Mouse (Mus musculus) ES-Bruce4 (cell line): ENCODE measurements around the gene Cacna1a. TPM values are rescaled to one million over a fixed set of nuclear protein-coding genes. Genes with fewer than 3 reads are reported as not detected.

Experiments
- H3K27ac ChIP-seq: 2 replicates; pipeline ENCODE4 v1.5.1; 2012; ENCODE audit warnings: low read length, inconsistent platforms; ENCODE audit not compliant: insufficient read depth
- H3K27me3 ChIP-seq: 2 replicates; pipeline ENCODE4 v1.6.1; 2012; ENCODE audit warnings: mild to moderate bottlenecking, low read length, inconsistent platforms; ENCODE audit not compliant: control insufficient read depth, poor library complexity, insufficient read depth, severe bottlenecking
- H3K36me3 ChIP-seq: 2 replicates; pipeline ENCODE4 v1.6.1; 2012; ENCODE audit warnings: inconsistent platforms, mild to moderate bottlenecking, low read length, moderate library complexity; ENCODE audit not compliant: control insufficient read depth, poor library complexity, insufficient read depth, severe bottlenecking
- H3K4me1 ChIP-seq: one replicate; pipeline ENCODE4 v1.8.1; 2011; ENCODE audit warnings: low read length; ENCODE audit not compliant: control insufficient read depth, insufficient read depth
- H3K4me3 ChIP-seq: 2 replicates; pipeline ENCODE4 v1.5.1; 2011; ENCODE audit warnings: low read depth, mild to moderate bottlenecking, low read length
- H3K9ac ChIP-seq: 2 replicates; pipeline ENCODE4 v1.6.1; 2012; ENCODE audit warnings: low read depth, mild to moderate bottlenecking, inconsistent platforms; ENCODE audit not compliant: poor library complexity, severe bottlenecking
- H3K9me3 ChIP-seq: replicated peaks from 2 replicates; pipeline ENCODE4 v1.6.1; 2012; ENCODE audit warnings: mild to moderate bottlenecking, low read length, inconsistent platforms; ENCODE audit not compliant: control insufficient read depth, poor library complexity, insufficient read depth, severe bottlenecking
- CTCF ChIP-seq: IDR thresholded peaks from one replicate; pipeline ENCODE4 v1.8.1; 2011; ENCODE audit warnings: low read depth, low read length
- EP300 ChIP-seq: IDR thresholded peaks from 2 replicates; pipeline ENCODE4 v1.6.1; 2011; ENCODE audit warnings: low read depth, low read length; ENCODE audit not compliant: insufficient read depth
- POLR2A ChIP-seq: IDR thresholded peaks from one replicate; pipeline ENCODE4 v1.8.1; 2011; ENCODE audit warnings: low read length; ENCODE audit not compliant: insufficient read depth
- polyA plus RNA-seq: library from polyadenylated mRNA; stranded (reverse); fragments of >200 nt; gene quantifications from 2 replicates; pipeline ENCODE4 v1.2.4, GENCODE M21; 2011; ENCODE audit warnings: low read depth; ENCODE audit not compliant: missing spikeins, insufficient read depth, insufficient read length

The Cacna1a gene
- polyA plus RNA-seq, 1 experiment = 24.0 TPM

- Histone ChIP-seq H3K27ac (no peak overlapping the region), H3K9me3 (no peaks in the 10 kb centered on the region), H3K36me3 (no peaks in the 10 kb centered on the region), H3K4me1 (no peaks in the 10 kb centered on the region), H3K4me3 (no peak overlapping the region), H3K9ac (no peak overlapping the region), H3K27me3 (no peaks in the 10 kb centered on the region)
- TF ChIP-seq CTCF = peak; percentile 90
- TF ChIP-seq EP300 = no peak
Observed at GRCm38 (mm10) chr8:84592015-84592662, 203.9 kb downstream of the Cacna1a start.

GRCm38 (mm10) chr8:84593143-84593542 is 204.9 kb downstream of the Cacna1a start:
- H3K4me3 ChIP-seq = no peak overlapping the region
- H3K9ac ChIP-seq = no peak overlapping the region
- TF ChIP-seq CTCF (no peak), POLR2A (no peak), EP300 (no peak)
- H3K36me3 ChIP-seq = no peaks in the 10 kb centered on the region
- H3K27ac ChIP-seq = no peak overlapping the region
- H3K9me3 ChIP-seq = no peaks in the 10 kb centered on the region
- no peaks in the 10 kb centered on the region for H3K4me1 ChIP-seq
- no peaks in the 10 kb centered on the region for H3K27me3 ChIP-seq

- no peaks in the 10 kb centered on the region for H3K27me3 ChIP-seq
- H3K4me3 ChIP-seq = no peak overlapping the region
- no peaks in the 10 kb centered on the region for H3K36me3 ChIP-seq
- no peaks in the 10 kb centered on the region for H3K4me1 ChIP-seq
- TF ChIP-seq CTCF (peak; percentile 96), EP300 (no peak), POLR2A (no peak)
- no peak overlapping the region for H3K27ac ChIP-seq
- no peak overlapping the region for H3K9ac ChIP-seq
- no peaks in the 10 kb centered on the region for H3K9me3 ChIP-seq
Observed at GRCm38 (mm10) chr8:84594099-84594780, 206.0 kb downstream of the Cacna1a start.

GRCm38 (mm10) chr8:84595648-84596047 is 207.4 kb downstream of the Cacna1a start:
- Histone ChIP-seq H3K9ac (no peak overlapping the region), H3K36me3 (no peaks in the 10 kb centered on the region), H3K27me3 (no peaks in the 10 kb centered on the region), H3K9me3 (no peaks in the 10 kb centered on the region), H3K4me3 (no peak overlapping the region), H3K4me1 (no peaks in the 10 kb centered on the region), H3K27ac (no peak overlapping the region)
- TF ChIP-seq CTCF = peak; percentile 63
- TF ChIP-seq EP300 = no peak

- Histone ChIP-seq H3K9me3 (no peaks in the 10 kb centered on the region), H3K36me3 (no peaks in the 10 kb centered on the region), H3K4me3 (no peak overlapping the region), H3K4me1 (peaks cover 2% of the 10 kb centered on the region), H3K27ac (no peak overlapping the region), H3K27me3 (no peaks in the 10 kb centered on the region), H3K9ac (no peak overlapping the region)
- TF ChIP-seq CTCF (no peak), POLR2A (no peak), EP300 (no peak)
Observed at GRCm38 (mm10) chr8:84599401-84599800, 211.2 kb downstream of the Cacna1a start.

GRCm38 (mm10) chr8:84600311-84600907 is 212.2 kb downstream of the Cacna1a start:
- H3K4me3 ChIP-seq = peak overlapping the region; percentile 53
- H3K9ac ChIP-seq = peak overlapping the region; percentile 83
- H3K4me1 ChIP-seq = peaks cover 2% of the 10 kb centered on the region
- no peaks in the 10 kb centered on the region for H3K27me3 ChIP-seq
- H3K36me3 ChIP-seq = no peaks in the 10 kb centered on the region
- H3K27ac ChIP-seq = no peak overlapping the region
- TF ChIP-seq EP300 (no peak), POLR2A (no peak), CTCF (no peak)
- H3K9me3 ChIP-seq = no peaks in the 10 kb centered on the region
